Mouse (Mus musculus): ENCODE data around the gene Emc1. TPM values are rescaled to one million over a fixed set of nuclear protein-coding genes. Genes with fewer than 3 reads are reported as not detected.
A peak's percentile ranks its signal among the peaks of the same experiment; 100 is the strongest.

Gene Emc1
- polyA plus RNA-seq (2012; ENCODE audit: insufficient read depth, insufficient read length, missing spikeins), result 14.1 and 14.7 TPM in 2 replicates

DNA sequence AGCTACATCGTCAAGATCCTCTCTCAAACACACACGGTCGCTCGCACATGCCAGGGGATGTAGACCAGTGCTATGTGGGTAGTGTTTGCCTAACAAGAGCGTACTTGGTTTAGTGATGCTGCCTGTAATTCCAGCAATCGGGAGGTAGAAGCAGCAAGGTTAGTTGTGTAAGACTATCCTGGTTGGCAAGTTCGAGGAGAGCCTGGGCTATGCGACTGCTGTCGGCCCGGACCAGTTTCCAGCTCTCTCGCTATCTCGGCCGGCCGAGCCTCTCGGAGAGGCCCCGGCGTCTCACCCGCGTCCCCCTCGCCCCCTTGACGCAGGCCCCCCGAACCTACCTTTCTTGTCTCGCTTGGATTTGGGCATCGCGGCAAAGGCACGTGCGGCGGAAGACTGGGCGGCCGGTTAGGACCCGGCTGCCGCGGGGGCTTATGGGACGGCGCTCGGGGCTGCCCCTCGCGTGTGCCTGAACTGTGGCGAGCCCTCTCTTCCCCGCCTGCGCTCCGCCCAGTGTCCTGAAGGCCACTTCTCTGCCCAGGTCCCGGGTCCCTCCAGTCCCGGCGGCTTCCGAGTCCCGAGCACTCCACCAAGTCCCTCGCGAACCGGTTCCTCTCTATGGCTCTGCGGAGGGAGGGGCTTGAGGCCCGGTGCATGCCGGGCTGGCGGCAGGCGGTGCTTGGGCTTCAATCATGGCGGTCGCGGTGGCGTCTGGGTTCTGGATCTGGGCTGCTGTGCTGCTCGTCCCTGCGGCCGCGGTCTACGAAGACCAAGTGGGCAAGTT, at the start of gene Emc1, which contains the start of the genes Mrto4 and Ubr4:
Emc1 (plus strand) TSS at position 657 of the 781 bp plus-strand sequence.
Mrto4 (minus strand) TSS at position 646 of the 781 bp plus-strand sequence.
Ubr4 (plus strand) TSS at position 679 of the 781 bp plus-strand sequence.
- Histone ChIP-seq H3K27ac (replicated peaks; ENCODE audit: low read depth, low read length) (peak within 1 kb of the TSS; percentile 95), H3K4me3 (ENCODE audit: insufficient read depth, low read depth, low read length) (peak within 1 kb of the TSS; percentile 91), H3K4me1 (ENCODE audit: control insufficient read depth, insufficient read depth, insufficient read length, low read length) (peaks cover 8% of the 10 kb centered on the region)

DNA sequence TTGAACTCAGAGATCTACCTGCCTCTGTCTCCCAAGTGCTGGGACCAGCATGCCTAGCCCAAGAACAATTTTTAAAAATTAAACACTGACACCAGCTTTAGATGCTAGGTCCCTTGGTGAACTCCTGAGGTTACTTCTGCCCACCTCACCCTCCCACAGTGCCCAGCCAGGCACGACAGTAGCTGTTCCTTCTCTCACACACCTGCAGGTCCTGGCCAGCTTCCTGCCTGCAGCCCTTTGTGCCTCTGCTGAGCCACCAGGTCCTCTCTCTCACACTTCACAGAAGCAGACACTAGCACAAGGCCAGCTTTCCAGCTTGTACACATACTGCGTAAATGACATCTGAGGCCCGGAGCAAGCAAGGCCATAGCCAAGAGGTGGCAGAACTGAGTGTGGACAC, 46.9 kb upstream of the Emc1 start:
- no peak overlapping the region for H3K4me3 ChIP-seq (ENCODE audit: insufficient read depth, low read depth, low read length)

DNA sequence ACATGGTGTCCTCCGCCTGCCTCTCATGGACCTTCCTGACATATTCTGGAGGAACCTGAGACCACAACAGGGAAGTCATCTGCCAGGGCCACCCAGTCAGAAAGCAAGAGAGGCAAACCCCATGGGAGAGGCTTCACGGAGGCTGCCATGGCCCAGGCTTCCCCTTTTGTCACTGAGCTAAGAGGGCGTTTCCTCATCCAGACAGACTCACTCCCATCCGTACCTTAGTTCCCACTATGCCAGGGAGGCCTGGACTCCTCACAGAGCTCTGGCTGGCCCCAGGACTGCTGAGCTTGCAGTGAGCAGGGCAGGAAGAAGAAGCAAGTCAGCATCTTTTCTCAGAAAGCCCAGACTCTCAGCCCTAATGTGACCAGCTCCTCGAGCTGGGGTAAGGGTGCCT, 44.5 kb upstream of the Emc1 start:
- H3K4me3 ChIP-seq (ENCODE audit: insufficient read depth, low read depth, low read length), result no peak overlapping the region
- H3K27ac ChIP-seq (replicated peaks; ENCODE audit: low read depth, low read length), result no peak overlapping the region
- peaks cover 10% of the 10 kb centered on the region for H3K4me1 ChIP-seq (ENCODE audit: control insufficient read depth, insufficient read depth, insufficient read length, low read length)

More for the DNA sequence above, 46.9 kb upstream of the Emc1 start:
- Histone ChIP-seq H3K4me1 (ENCODE audit: control insufficient read depth, insufficient read depth, insufficient read length, low read length) (peaks cover 5% of the 10 kb centered on the region), H3K27ac (replicated peaks; ENCODE audit: low read depth, low read length) (no peak overlapping the region)

DNA sequence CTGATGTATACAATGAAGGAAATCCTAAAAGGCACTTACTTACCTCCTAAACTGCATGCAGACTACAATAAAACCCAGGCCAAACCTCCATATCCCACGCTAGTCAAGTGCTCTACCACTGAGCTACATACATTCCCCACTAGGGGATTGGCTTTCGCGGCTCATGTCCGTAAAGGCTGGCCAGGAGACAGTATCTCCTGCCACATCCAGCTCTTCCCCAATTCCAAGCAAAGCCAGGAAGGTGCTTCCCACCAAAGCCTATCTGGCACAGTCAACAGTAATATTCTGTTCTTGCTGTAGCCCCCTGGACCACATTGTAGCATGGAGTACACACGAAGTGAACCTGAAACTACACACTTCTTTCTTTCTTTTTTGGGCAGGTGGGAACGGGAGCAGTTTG, 42.7 kb upstream of the Emc1 start:
- Histone ChIP-seq H3K4me3 (ENCODE audit: insufficient read depth, low read depth, low read length) (peak overlapping the region; percentile 96), H3K4me1 (ENCODE audit: control insufficient read depth, insufficient read depth, insufficient read length, low read length) (peaks cover 10% of the 10 kb centered on the region), H3K27ac (replicated peaks; ENCODE audit: low read depth, low read length) (no peak overlapping the region)

DNA sequence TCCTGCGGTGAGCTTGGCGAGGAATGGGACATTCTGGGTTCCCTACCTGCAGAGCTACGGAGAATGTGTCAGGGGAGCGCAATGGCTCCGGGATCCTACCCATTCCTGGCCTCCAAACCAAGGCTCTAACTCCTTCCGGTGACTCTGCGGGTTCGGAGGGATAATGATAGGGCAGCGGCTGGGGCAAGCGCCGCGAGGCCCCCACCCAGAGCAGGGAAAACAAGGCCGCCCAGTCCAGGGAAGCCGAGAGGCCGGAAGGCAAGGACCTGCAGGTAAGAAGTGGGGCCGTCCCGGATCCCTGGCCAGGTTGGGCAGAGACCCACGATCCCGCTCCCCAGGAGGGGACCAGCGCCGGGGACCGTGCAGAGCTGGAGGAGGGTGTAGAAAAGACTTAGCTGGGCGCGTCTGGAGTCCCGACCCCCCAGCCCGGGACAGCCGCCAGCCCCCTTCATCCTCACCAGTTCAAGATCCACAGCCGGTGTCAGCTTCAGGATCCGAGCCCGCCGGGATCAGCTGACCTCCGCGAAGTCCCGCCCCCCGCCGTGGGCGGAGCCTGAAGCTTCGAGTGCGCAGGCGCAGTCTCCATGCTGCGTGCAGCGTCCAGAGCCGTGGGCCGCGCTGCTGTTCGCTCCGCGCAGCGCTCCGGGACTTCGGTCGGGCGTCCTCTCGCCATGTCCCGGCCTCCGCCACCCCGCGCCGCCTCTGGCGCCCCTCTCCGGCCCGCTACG, 42.1 kb upstream of the Emc1 start, which contains the start of the genes Pqlc2 and Akr7a5:
Pqlc2 (minus strand) TSS at position 538 of the 728 bp plus-strand sequence.
Akr7a5 (plus strand) TSS at position 574 of the 728 bp plus-strand sequence.
- Histone ChIP-seq H3K4me3 (ENCODE audit: insufficient read depth, low read depth, low read length) (peak within 1 kb of the TSS; percentile 96), H3K4me1 (ENCODE audit: control insufficient read depth, insufficient read depth, insufficient read length, low read length) (peaks cover 10% of the 10 kb centered on the region), H3K27ac (replicated peaks; ENCODE audit: low read depth, low read length) (0 out of 2 replicates have a peak within 1 kb of the TSS, but pooled peaks have one; percentile 25)

DNA sequence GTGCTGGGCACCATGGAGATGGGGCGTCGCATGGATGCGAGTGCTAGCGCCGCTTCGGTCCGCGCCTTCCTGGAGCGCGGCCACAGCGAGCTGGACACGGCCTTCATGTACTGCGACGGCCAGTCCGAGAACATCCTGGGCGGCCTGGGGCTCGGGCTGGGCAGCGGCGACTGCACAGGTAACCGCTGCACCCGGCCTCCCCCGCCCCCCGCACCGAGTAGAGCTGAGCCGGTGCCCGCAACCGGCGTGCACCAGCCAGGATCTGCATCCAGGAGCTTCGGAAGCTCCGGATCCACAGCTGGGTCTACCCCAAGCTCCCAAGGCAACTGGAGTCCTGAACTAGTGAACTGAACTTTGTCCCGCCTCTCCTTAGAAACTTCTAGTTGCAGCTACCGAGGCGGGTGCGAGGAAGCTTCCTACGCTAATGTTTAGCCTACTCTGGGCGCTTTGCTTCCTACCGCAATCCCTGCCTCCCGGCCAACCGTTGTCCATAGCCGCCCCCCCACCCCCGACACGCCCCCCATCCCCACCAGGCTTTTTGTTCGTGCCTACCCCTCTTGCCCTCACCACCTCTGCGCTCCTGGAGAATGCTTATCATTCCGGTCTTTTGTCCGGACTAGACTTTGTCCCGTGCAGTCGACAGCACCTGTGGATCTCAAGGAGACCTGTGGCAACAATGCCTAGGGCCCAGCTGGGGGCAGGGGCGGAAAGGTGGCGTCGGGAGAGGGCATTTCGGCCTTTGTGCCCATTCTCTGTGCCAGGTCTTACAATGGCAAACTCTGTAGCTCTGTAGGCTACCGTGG, 41.3 kb upstream of the Emc1 start:
- Histone ChIP-seq H3K4me3 (ENCODE audit: insufficient read depth, low read depth, low read length) (peak overlapping the region; percentile 96), H3K4me1 (ENCODE audit: control insufficient read depth, insufficient read depth, insufficient read length, low read length) (peaks cover 10% of the 10 kb centered on the region), H3K27ac (replicated peaks; ENCODE audit: low read depth, low read length) (0 out of 2 replicates have a peak overlapping the region, but pooled peaks have one; percentile 25)

DNA sequence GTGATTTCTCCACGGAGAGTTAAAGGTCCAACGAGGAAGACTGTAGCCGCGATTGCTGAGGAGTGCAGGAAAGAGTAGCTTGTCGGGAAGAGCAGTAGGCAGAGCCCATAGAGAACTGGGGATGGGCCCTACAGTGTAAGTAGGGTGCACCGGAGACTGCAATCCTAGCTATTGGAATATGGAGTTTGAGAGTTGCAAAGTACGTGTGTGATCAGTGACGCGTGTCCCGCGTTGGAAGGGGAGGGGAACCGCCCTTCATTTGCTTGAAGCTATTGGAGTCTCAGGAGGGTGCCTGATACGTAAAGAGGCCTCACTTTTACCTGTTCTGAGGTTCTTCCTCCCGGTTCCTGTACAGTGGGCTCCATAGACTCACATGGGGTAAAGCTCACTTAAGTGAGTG, 40.7 kb upstream of the Emc1 start:
- H3K27ac ChIP-seq (replicated peaks; ENCODE audit: low read depth, low read length), result no peak overlapping the region
- H3K4me1 ChIP-seq (ENCODE audit: control insufficient read depth, insufficient read depth, insufficient read length, low read length), result peaks cover 10% of the 10 kb centered on the region
- H3K4me3 ChIP-seq (ENCODE audit: insufficient read depth, low read depth, low read length), result peak overlapping the region; percentile 96

DNA sequence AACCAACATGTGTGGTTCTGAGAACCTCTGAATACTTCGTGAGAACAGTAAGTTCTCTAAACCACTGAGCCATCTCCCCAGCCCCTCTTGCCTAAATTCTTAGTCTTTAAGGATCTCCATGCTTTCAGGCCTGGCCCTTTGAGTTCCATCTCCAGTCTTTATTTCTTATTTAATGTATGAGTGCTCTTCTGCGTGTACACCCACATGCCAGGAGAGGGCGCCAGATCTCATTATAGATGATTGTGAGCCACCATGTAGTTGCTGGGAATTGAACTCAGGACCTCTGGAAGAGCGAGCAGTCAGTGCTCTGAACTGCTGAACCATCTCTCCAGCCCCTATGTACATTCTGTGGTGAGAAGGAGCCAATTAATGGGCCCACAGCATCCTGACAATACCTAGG, 39.8 kb upstream of the Emc1 start:
- Histone ChIP-seq H3K27ac (replicated peaks; ENCODE audit: low read depth, low read length) (no peak overlapping the region), H3K4me1 (ENCODE audit: control insufficient read depth, insufficient read depth, insufficient read length, low read length) (peaks cover 10% of the 10 kb centered on the region), H3K4me3 (ENCODE audit: insufficient read depth, low read depth, low read length) (no peak overlapping the region)

DNA sequence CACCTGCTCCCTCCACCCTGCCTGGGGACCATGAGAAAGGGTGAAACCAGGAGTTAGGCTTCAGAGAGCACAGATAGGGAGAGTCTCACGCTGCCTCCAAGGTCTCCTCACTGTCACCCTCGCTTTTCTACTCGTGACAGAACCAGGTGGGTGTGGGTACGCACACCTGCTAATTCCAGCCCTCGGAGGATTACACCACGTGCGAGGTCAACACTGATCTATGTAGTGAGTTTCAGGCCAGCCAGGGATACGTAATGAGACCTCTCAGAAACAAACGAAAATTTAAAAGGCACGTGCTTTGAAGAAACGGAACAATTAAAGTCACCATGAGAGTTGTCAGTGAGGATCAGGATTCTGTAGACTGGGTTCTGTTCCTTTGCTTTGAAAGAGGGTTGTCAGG, 33.9 kb upstream of the Emc1 start:
- no peak overlapping the region for H3K4me3 ChIP-seq (ENCODE audit: insufficient read depth, low read depth, low read length)
- no peak overlapping the region for H3K27ac ChIP-seq (replicated peaks; ENCODE audit: low read depth, low read length)
- no peaks in the 10 kb centered on the region for H3K4me1 ChIP-seq (ENCODE audit: control insufficient read depth, insufficient read depth, insufficient read length, low read length)

DNA sequence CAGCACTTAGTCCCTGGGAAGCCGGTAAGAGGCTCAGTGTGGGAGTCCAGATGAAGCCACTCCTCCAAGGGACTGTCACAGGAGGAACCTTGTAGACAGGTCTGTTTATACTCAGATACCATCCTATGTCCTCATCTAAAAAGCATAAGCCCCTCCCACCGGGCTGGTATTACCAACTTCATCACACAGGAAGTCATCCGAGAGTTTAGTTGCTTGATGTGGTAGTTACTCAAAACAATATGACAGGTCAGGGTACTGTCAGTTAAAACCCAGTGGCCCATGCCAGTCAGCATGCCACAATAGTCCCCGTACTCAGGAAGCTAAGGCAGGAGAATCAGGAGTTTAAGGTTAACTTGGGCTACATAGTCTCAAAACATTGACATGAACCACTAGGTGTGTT, 32.6 kb upstream of the Emc1 start:
- H3K27ac ChIP-seq (replicated peaks; ENCODE audit: low read depth, low read length), result no peak overlapping the region
- no peak overlapping the region for H3K4me3 ChIP-seq (ENCODE audit: insufficient read depth, low read depth, low read length)
- no peaks in the 10 kb centered on the region for H3K4me1 ChIP-seq (ENCODE audit: control insufficient read depth, insufficient read depth, insufficient read length, low read length)

DNA sequence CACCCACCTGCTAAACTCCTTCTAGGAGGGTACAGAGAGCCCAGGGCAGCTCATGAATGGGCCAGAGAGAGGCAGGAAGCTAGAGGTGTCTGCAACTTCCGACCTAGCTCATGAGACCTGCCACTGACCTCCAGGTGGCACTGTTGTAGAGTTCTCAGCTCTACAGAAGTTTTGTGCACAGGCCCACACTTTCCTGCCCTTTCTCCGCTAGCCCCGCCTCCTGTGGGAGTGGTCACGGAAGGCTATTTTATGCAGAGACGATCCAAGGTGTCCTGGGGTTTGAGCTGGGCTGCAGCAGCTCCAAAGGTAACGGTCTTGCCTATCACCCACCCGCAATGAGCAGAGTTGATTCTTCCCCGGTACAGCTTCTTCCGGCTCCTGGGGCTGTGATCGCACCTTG, 21.8 kb upstream of the Emc1 start:
- peak overlapping the region; percentile 50 for H3K4me3 ChIP-seq (ENCODE audit: insufficient read depth, low read depth, low read length)
- no peaks in the 10 kb centered on the region for H3K4me1 ChIP-seq (ENCODE audit: control insufficient read depth, insufficient read depth, insufficient read length, low read length)
- no peak overlapping the region for H3K27ac ChIP-seq (replicated peaks; ENCODE audit: low read depth, low read length)

DNA sequence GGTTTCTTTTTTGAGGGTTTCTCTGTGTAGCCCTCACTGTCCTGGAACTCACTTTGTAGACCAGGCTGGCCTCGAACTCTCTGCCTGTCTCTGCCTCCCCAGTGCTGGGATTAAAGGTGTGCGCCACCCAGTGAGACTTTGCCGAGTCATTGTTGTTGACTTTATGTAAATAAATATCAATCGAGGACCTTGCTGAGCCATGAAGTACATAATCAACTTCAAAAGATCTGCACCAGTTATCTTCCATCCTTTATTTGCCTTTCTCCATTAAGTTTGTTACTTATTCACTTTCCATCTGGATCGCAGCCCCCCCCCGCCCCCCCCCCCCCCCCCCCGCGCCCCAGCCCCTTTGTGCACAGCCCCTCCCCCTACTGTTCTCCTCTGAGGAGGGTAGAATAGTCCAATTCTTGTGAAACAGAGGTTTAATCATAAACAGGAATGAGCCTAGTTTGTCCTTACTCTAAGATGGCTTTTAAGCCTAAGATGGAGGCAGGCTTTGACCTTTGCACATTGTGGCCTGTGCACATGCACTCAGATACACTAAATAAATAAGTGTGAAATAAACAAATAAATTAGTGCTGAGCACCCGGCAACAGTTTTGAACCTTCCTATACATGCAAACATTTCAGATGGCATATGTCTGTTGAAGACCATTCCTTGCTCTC, 17.6 kb upstream of the Emc1 start:
- no peak overlapping the region for H3K27ac ChIP-seq (replicated peaks; ENCODE audit: low read depth, low read length)
- H3K4me3 ChIP-seq (ENCODE audit: insufficient read depth, low read depth, low read length), result no peak overlapping the region
- no peaks in the 10 kb centered on the region; the same call in 1 of the 2 replicates for H3K4me1 ChIP-seq (ENCODE audit: control insufficient read depth, insufficient read depth, insufficient read length, low read length)

DNA sequence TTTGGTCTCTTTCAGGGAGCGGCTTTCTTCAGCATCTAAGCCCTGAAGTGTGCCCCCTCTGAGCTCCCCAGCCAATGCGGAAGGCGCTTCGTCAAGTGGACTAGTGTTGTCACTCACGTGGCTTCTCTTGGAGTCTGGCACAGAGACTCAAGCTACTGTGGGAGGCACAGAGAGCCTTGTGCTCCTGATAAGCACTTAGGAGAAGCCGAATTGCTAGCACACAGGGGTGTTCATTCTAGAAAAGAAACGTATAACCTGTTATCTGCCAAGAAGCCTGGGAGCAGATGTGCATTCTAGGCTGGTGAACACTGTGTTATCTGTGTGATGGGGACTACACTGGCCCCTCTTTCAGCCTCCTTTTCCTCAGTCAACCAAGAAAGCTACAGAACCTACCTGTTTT, 16.9 kb upstream of the Emc1 start:
- Histone ChIP-seq H3K4me3 (ENCODE audit: insufficient read depth, low read depth, low read length) (no peak overlapping the region), H3K4me1 (ENCODE audit: control insufficient read depth, insufficient read depth, insufficient read length, low read length) (no peaks in the 10 kb centered on the region; the same call in 1 of the 2 replicates), H3K27ac (replicated peaks; ENCODE audit: low read depth, low read length) (no peak overlapping the region)

DNA sequence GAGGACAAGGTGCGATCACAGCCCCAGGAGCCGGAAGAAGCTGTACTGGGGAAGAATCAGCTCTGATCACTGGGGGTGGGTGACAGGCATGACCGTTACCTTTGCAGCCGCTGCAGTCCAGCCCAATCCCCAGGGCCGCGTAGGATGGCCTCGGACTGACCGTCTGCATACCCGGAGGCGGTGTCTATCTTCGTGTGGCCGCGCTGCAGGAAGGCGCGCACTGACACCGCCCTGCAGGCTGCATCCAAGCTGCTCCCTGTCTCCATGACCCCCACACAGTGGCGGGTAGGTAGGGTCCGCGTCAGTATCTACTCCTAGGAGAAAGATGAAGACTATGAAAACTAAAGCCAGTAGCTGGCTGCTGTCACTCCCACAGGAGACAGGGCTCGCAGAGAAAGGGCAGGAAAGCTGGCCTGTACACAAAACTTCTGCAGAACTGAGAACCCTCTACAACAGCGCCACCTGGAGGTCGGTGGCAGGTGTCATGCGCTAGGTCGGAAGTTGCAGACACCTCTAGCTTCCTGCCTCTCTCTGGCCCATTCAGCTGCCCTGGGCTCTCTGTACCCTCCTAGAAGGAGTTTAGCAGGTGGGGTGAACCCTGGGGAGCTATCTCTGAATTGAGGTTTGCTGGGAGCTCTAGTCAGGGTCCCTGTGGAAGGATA, 15.4 kb upstream of the Emc1 start:
- Histone ChIP-seq H3K4me3 (ENCODE audit: insufficient read depth, low read depth, low read length) (peak overlapping the region; percentile 26; the same call in 1 of the 2 replicates), H3K27ac (replicated peaks; ENCODE audit: low read depth, low read length) (no peak overlapping the region), H3K4me1 (ENCODE audit: control insufficient read depth, insufficient read depth, insufficient read length, low read length) (no peaks in the 10 kb centered on the region; the same call in 1 of the 2 replicates)

All from brown adipose tissue, adult 24 weeks (tissue).